Mouse (Mus musculus): ENCODE measurements around the gene Cachd1. TPM values are rescaled to one million over a fixed set of nuclear protein-coding genes. Genes with fewer than 3 reads are reported as not detected.

Gene Cachd1
- polyA plus RNA-seq, 1 experiment = 6.3 TPM

DNA sequence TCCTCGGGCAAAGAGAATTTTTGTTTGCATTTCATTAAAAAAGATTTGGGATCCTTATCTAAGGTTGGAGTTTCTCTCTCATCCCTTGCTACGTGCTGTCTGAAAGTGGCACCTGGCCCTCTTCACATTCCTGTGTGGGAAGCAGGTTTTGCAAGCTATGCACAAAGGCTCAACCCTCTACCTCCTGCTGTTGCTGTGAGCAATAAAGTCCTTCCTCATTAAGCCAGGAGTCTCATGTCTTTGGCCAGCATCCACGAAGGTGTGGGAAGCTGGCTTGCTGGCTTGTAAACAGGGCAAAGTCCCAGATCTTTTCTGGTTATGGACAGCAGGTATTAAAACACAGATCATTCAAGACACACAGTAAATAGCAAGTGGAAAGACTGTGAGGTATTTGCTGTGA lies 7.9 kb upstream of the Cachd1 start:
- Histone ChIP-seq H3K9ac (ENCODE audit: low read depth, poor library complexity, severe bottlenecking) (no peak overlapping the region), H3K4me1 (ENCODE audit: control insufficient read depth, insufficient read depth, low read length) (no peaks in the 10 kb centered on the region), H3K27ac (ENCODE audit: insufficient read depth, low read length) (no peak overlapping the region), H3K27me3 (ENCODE audit: control insufficient read depth, insufficient read depth, low read length, poor library complexity, severe bottlenecking) (no peaks in the 10 kb centered on the region), H3K36me3 (ENCODE audit: control insufficient read depth, insufficient read depth, low read length, poor library complexity, severe bottlenecking) (no peaks in the 10 kb centered on the region), H3K9me3 (replicated peaks; ENCODE audit: control insufficient read depth, insufficient read depth, low read length, poor library complexity, severe bottlenecking) (no peaks in the 10 kb centered on the region), H3K4me3 (ENCODE audit: low read depth, low read length) (no peak overlapping the region)
- TF ChIP-seq EP300 (IDR thresholded peaks at IDR 0.05; ENCODE audit: insufficient read depth, low read depth, low read length) = no peak
- TF ChIP-seq CTCF (IDR thresholded peaks at IDR 0.05; ENCODE audit: low read depth, low read length) = no peak
- TF ChIP-seq POLR2A (IDR thresholded peaks at IDR 0.05; ENCODE audit: insufficient read depth, low read length) = no peak

GRCm38 (mm10) chr4:100776871-100777375 lies 448 bp downstream of the Cachd1 start:
- Histone ChIP-seq H3K27me3 (ENCODE audit: control insufficient read depth, insufficient read depth, low read length, poor library complexity, severe bottlenecking) (peaks cover 6% of the 10 kb centered on the region), H3K36me3 (ENCODE audit: control insufficient read depth, insufficient read depth, low read length, poor library complexity, severe bottlenecking) (no peaks in the 10 kb centered on the region), H3K9ac (ENCODE audit: low read depth, poor library complexity, severe bottlenecking) (peak overlapping the region; percentile 75), H3K9me3 (replicated peaks; ENCODE audit: control insufficient read depth, insufficient read depth, low read length, poor library complexity, severe bottlenecking) (no peaks in the 10 kb centered on the region), H3K27ac (ENCODE audit: insufficient read depth, low read length) (no peak overlapping the region), H3K4me3 (ENCODE audit: low read depth, low read length) (peak overlapping the region; percentile 66), H3K4me1 (ENCODE audit: control insufficient read depth, insufficient read depth, low read length) (no peaks in the 10 kb centered on the region)
- no peak for TF ChIP-seq POLR2A (IDR thresholded peaks at IDR 0.05; ENCODE audit: insufficient read depth, low read length)
- no peak for TF ChIP-seq EP300 (IDR thresholded peaks at IDR 0.05; ENCODE audit: insufficient read depth, low read depth, low read length)
- TF ChIP-seq CTCF (IDR thresholded peaks at IDR 0.05; ENCODE audit: low read depth, low read length) = no peak

- Histone ChIP-seq H3K27ac (ENCODE audit: insufficient read depth, low read length) (no peak overlapping the region), H3K9ac (ENCODE audit: low read depth, poor library complexity, severe bottlenecking) (peak overlapping the region; percentile 75), H3K4me1 (ENCODE audit: control insufficient read depth, insufficient read depth, low read length) (no peaks in the 10 kb centered on the region), H3K9me3 (replicated peaks; ENCODE audit: control insufficient read depth, insufficient read depth, low read length, poor library complexity, severe bottlenecking) (no peaks in the 10 kb centered on the region; the same call in 1 of the 2 replicates), H3K36me3 (ENCODE audit: control insufficient read depth, insufficient read depth, low read length, poor library complexity, severe bottlenecking) (no peaks in the 10 kb centered on the region), H3K4me3 (ENCODE audit: low read depth, low read length) (peak overlapping the region; percentile 66), H3K27me3 (ENCODE audit: control insufficient read depth, insufficient read depth, low read length, poor library complexity, severe bottlenecking) (peaks cover 6% of the 10 kb centered on the region)
- TF ChIP-seq EP300 (IDR thresholded peaks at IDR 0.05; ENCODE audit: insufficient read depth, low read depth, low read length) = no peak
- TF ChIP-seq POLR2A (IDR thresholded peaks at IDR 0.05; ENCODE audit: insufficient read depth, low read length) = no peak
- no peak for TF ChIP-seq CTCF (IDR thresholded peaks at IDR 0.05; ENCODE audit: low read depth, low read length)
These were observed 1.0 kb downstream of the Cachd1 start for GRCm38 (mm10) chr4:100777376-100778041.

DNA sequence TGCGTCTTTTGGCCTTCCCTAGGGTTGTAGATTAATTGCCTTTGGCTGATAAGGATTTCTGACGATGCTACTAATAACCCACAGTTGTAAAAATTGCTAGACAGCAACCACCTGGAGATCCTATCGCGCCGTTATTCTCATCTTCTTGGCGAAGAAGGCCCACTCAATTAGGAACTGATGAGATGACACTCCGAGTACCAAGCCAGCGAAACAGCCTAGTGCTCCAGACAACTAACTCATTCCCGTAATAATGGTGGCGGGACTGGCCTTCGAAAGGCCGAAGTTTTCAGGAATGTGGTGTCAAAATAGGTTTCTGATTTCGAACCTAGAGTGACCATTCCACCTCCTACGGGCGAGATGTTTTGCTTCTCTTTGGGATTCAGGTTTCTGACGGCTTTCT lies 1.6 kb downstream of the Cachd1 start:
- TF ChIP-seq EP300 (IDR thresholded peaks at IDR 0.05; ENCODE audit: insufficient read depth, low read depth, low read length) (no peak), POLR2A (IDR thresholded peaks at IDR 0.05; ENCODE audit: insufficient read depth, low read length) (no peak), CTCF (IDR thresholded peaks at IDR 0.05; ENCODE audit: low read depth, low read length) (no peak)
- Histone ChIP-seq H3K27me3 (ENCODE audit: control insufficient read depth, insufficient read depth, low read length, poor library complexity, severe bottlenecking) (peaks cover 6% of the 10 kb centered on the region), H3K4me1 (ENCODE audit: control insufficient read depth, insufficient read depth, low read length) (no peaks in the 10 kb centered on the region), H3K27ac (ENCODE audit: insufficient read depth, low read length) (no peak overlapping the region), H3K4me3 (ENCODE audit: low read depth, low read length) (peak overlapping the region; percentile 66), H3K9me3 (replicated peaks; ENCODE audit: control insufficient read depth, insufficient read depth, low read length, poor library complexity, severe bottlenecking) (no peaks in the 10 kb centered on the region; the same call in 1 of the 2 replicates), H3K9ac (ENCODE audit: low read depth, poor library complexity, severe bottlenecking) (0 out of 2 replicates have a peak overlapping the region, but pooled peaks have one; percentile 75), H3K36me3 (ENCODE audit: control insufficient read depth, insufficient read depth, low read length, poor library complexity, severe bottlenecking) (no peaks in the 10 kb centered on the region)

DNA sequence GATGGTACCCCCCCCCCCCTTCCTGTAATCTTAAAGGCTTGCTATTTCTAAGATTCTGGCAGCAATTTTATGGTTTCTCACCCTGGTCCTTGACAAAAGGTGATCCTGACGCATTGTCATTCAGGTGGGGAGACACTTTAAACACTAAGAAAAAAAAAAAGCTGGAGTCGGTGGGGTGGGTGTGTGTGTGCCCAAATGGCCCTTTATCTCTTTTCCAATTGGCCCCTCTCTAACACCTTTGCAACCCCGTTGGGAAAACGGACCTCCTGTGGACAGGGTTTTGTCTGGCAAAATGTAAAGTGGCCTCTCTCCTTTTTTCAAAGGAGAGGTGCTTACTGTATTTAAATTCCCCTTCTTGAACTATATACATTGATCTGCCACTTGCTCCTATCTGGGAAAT lies 2.5 kb downstream of the Cachd1 start:
- Histone ChIP-seq H3K9me3 (replicated peaks; ENCODE audit: control insufficient read depth, insufficient read depth, low read length, poor library complexity, severe bottlenecking) (no peaks in the 10 kb centered on the region; the same call in 1 of the 2 replicates), H3K4me3 (ENCODE audit: low read depth, low read length) (no peak overlapping the region), H3K27ac (ENCODE audit: insufficient read depth, low read length) (no peak overlapping the region), H3K9ac (ENCODE audit: low read depth, poor library complexity, severe bottlenecking) (no peak overlapping the region), H3K36me3 (ENCODE audit: control insufficient read depth, insufficient read depth, low read length, poor library complexity, severe bottlenecking) (no peaks in the 10 kb centered on the region), H3K4me1 (ENCODE audit: control insufficient read depth, insufficient read depth, low read length) (no peaks in the 10 kb centered on the region), H3K27me3 (ENCODE audit: control insufficient read depth, insufficient read depth, low read length, poor library complexity, severe bottlenecking) (peaks cover 6% of the 10 kb centered on the region)
- TF ChIP-seq CTCF (IDR thresholded peaks at IDR 0.05; ENCODE audit: low read depth, low read length) (no peak), POLR2A (IDR thresholded peaks at IDR 0.05; ENCODE audit: insufficient read depth, low read length) (no peak), EP300 (IDR thresholded peaks at IDR 0.05; ENCODE audit: insufficient read depth, low read depth, low read length) (no peak)

- Histone ChIP-seq H3K9ac (ENCODE audit: low read depth, poor library complexity, severe bottlenecking) (no peak overlapping the region), H3K36me3 (ENCODE audit: control insufficient read depth, insufficient read depth, low read length, poor library complexity, severe bottlenecking) (no peaks in the 10 kb centered on the region), H3K27me3 (ENCODE audit: control insufficient read depth, insufficient read depth, low read length, poor library complexity, severe bottlenecking) (peaks cover 6% of the 10 kb centered on the region), H3K4me1 (ENCODE audit: control insufficient read depth, insufficient read depth, low read length) (no peaks in the 10 kb centered on the region), H3K4me3 (ENCODE audit: low read depth, low read length) (no peak overlapping the region), H3K9me3 (replicated peaks; ENCODE audit: control insufficient read depth, insufficient read depth, low read length, poor library complexity, severe bottlenecking) (no peaks in the 10 kb centered on the region; the same call in 1 of the 2 replicates), H3K27ac (ENCODE audit: insufficient read depth, low read length) (no peak overlapping the region)
- no peak for TF ChIP-seq CTCF (IDR thresholded peaks at IDR 0.05; ENCODE audit: low read depth, low read length)
- no peak for TF ChIP-seq POLR2A (IDR thresholded peaks at IDR 0.05; ENCODE audit: insufficient read depth, low read length)
- no peak for TF ChIP-seq EP300 (IDR thresholded peaks at IDR 0.05; ENCODE audit: insufficient read depth, low read depth, low read length)
These were observed 3.2 kb downstream of the Cachd1 start for GRCm38 (mm10) chr4:100779695-100780094.
